Mouse (Mus musculus) E14TG2a.4 (cell line): Measurements from ENCODE around the gene Fbxo21.

Experiments used
- CTCF ChIP-seq: conservative IDR thresholded peaks from 2 replicates; pipeline ENCODE4 v1.5.1; 2014; ENCODE audit warnings: low read length
- NANOG ChIP-seq: IDR thresholded peaks from 2 replicates; pipeline ENCODE4 v1.6.1; 2014; ENCODE audit warnings: borderline replicate concordance, low read length, mixed read lengths

GRCm38 (mm10) chr5:118027698-118028190 lies 51.2 kb downstream of the Fbxo21 start, which contains the start of gene Tesc:
- TF ChIP-seq CTCF (no peak), NANOG (no peak)
